Mouse (Mus musculus): Measurements from ENCODE around the gene Cplx3.

The Cplx3 gene

DNA sequence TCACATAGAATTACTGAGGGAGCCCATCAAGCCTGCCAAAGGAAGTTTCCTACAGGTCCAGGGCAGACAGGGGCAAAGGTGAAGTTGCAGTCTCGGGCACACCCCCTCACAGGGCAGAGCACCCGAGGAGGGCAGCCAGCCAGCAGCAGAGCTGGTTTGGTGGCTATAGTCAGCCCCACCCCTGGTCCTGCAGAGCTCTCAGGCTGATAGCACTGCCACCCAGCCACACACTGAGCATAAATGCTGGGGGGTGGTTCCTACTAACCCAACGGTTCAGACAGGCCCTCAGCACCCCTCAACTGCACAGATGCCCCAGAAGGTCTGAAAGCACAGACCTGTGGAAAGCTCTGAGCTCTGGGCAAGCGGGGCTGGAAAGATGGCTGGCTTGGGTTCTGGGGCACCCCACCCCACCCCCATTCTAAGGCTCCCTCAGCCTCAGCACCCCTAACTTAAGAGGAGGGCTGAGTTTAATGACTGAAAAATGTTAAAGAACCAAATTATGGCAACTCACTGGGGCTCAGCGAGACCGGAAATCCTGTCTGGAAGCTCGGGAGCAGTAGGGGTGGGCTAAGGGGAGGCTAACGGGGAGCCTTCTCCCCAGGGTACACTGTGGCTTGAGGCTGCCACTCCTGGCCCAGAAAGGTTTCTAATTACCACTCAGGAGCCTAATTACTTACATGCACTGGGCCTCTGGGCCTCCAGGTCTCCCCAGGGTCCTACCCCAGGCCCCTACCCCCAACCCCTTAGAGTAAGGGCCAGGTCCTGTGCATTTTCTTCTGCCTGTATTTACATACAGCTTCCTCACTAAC is 32.8 kb upstream of the Cplx3 start:
- no peak for ATAC-seq (ENCODE audit: low TSS enrichment)

DNA sequence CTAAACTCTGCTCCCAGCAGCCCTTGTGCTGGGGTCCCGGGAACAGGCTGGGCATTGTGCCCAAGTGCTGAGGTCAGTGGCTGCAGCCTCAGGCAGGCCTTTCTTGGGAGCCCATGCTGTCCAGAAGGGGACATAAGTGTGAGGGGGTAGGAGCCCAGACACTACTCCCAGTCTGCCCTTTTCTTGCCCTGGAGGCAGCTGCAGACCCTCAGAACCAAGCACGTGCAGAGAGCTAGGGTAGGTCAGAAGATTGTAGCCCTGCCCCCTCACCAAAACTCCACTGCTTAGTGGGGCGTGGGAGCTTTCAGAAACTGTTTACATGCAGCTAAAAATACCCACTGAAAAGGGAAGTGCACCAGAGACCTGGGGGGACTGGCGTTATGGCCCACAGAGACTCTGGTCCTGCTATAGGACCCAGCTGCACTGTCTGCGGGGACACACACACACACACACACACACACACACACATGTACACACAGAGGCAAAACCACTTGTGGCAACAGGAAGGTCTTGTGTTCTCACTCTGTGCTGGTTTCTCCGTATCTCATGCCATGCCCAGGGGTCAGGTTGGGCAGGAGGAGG is 31.8 kb upstream of the Cplx3 start:
- ATAC-seq (ENCODE audit: low TSS enrichment): no peak

DNA sequence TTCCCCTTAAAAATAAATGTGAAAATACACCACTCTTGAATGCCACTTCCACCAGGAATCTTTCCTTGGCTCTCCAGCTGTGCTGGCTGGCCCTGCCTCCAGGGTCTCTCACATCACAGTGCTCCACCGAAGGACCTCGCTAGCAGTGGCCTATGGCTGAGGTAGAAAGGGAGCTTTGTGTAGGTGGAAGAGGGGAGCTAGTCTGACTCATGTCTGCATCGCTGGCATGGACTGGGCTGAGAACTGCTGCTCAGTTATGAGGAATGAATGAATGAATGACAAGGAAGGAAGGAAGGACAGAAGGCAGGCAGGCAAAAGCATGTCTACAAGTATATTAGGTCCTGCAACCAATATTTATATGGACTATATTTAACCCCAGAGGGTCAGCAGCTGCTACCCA is 31.2 kb upstream of the Cplx3 start:
- no peak for ATAC-seq (ENCODE audit: low TSS enrichment)

DNA sequence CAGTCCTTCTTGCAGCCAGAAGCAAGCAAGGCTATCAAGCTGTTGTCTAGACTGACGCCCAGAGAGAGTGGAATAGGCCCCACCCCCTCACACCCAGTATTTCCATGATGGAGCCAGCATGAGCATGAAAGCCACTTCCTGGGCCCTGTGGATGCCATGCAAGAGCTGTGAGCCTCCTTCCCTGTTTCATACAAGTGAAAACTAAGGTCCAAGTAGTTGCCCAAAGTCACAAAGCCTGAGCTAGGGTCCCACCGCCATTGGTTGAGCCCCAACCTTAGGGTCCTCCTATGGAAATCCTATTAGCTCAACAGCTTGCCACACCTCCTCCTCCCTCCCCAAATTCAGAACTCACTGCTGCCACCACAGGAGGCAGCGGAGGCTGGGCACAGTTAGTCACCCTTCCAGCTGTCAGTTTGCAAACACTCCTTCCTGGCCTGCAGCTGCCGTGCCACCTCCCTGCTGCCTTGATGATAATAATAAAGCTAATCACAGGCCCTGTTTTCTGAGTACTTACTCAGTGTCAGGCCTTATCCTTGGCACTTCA is 27.5 kb upstream of the Cplx3 start:
- ATAC-seq (ENCODE audit: low TSS enrichment): peak; percentile 72

DNA sequence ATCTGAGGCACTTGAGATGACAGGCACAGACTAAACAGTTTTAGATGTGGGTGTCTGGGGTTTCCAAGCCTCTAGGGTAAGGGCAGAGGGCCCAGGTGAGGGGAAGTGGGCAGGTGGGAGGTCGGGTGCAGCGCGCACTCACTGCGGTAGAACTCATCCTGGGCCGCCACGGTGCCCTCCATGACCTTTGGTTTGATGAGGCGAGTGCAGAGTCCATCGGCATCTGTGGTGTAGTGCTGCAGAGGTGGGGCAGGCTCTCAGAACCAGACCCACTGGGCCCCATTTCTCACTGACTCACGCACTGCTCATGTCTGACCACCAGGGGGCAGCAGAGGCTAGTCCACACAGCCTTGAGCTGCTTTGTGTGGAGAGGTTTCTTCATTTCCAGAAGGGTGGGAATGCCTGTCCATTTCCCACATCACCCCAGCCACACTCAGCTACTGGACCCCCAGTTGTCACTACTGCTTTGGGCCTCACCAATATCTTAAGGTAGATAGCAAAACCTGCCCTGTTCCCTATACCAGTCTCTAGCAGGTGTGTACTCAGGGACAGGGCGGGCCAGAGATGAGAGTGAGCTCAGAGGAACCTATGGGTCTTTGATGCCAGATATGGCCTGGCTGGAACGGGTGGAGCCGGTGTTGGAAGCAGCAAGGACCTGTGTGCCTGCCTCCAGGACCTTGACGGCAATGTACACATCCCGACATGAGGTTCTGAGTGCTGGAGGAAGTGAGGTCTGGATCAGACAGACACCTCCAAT is 23.2 kb upstream of the Cplx3 start:
- ATAC-seq (ENCODE audit: low TSS enrichment): peak; percentile 78; the same call in 1 of the 2 replicates

DNA sequence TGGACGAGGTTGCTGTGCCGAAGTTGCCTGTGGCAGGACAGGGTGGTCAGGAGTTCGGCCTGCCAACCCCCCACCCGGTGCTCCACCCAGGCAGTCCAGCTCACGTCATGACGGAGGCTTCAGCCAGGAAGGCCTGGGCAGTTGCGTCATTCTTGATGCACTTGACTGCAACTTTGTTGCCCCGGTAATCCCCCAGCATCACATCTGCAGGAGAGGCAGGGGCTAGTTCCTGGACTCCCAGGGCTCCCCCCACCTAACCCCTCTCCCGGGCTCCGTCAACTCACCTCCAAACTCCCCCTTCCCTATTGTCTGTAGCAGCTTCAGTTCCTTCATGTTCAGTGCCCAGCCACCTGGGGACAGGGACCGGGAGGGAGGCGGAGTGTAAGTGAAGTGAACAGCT is 22.6 kb upstream of the Cplx3 start:
- ATAC-seq (ENCODE audit: low TSS enrichment): no peak

DNA sequence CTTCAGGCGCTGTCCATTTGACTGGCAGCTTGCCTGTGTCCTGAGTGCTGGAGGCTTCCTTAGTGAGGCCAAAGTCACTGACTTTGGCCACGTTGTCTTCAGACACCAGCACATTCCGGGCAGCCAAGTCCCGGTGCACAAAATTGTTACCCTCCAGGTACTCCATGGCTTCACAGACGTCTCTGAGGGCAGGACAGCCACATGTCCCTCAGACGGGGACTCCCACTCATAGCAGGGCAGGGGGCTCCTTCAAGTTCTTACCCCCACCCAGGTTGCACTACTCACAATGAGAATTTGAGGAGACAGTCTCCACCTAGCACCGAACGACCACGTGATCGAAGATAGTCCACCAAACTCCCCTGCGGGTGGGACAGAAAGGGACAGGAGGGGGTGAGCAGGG is 21.8 kb upstream of the Cplx3 start:
- ATAC-seq (ENCODE audit: low TSS enrichment): no peak

DNA sequence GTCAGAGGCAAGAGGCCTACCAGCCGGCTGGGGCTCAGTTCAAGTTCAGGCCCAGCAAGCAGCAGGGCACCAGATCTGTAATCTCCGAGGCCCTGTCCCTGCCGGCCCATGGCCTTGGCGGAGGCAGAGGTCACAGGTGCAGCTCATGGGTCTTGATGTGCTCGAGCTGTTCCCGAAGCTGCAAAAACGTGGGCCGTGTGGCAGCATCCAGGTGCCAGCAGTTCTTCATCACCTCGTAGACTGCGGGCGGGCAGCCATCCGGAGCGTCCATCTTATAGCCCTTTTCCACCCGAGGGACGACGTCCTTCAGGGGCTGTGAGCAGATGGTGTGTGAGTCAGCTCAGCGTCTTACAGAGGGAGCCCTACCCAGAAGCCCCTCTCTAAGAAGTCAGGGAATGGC is 21.1 kb upstream of the Cplx3 start:
- no peak for ATAC-seq (ENCODE audit: low TSS enrichment)

DNA sequence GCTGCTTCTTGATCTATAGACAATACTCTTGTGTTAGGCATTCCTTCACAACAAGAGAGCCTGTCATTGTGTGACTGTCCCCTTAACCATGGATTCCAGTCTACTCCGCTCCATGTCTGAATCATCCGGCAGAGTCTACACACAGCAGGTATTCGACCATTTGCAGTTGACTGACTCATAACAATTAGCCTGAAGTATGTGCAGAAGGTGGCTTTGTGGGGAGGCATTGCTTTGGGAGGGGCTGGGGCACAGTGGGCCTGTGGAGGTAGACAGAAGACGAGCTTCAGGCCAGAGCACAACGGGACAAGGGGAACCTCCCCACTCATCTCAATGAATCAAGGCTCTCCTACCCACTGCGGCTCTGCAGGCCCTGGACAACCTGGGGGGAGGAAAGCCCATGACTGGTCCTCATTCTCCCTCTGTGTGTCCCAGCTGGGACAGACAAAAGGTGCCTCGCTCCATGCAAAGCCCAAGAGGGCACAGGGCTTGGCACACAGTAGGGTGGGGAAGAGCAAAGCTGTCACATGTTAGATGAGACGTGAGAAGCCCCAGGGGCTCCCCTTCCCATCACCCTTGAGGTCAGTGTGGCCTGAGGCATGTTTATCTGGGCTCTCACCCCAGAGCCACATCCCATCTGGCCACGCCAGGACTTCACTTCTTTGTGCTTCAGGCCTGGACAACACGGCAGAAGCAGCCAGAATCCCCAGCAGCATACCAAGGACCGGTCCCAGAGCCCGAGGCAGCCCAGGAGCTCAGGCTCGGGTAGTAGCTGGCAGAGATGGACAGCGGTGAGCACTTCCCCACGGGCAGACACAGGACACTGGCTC is 19.8 kb upstream of the Cplx3 start:
- ATAC-seq (ENCODE audit: low TSS enrichment): no peak

DNA sequence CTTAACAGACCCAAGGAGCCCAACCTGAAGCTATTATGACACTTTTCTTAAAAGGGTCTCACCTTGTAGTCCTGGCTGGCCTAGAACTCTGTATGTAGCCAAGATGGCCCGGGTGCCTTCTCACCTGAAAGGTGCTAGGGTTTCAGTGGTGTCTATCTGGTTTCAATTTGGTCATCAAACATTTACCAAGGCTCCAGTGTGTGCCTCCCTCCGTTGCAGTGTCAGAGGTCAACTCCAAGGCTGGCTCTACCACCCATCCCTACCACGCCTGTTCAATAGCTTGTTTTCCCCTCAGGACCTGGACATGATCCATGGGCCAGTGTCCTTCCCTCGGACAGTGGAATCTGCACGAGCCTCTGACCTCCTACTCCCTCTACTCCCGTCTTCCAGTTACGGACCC is 18.2 kb upstream of the Cplx3 start:
- ATAC-seq (ENCODE audit: low TSS enrichment): no peak

DNA sequence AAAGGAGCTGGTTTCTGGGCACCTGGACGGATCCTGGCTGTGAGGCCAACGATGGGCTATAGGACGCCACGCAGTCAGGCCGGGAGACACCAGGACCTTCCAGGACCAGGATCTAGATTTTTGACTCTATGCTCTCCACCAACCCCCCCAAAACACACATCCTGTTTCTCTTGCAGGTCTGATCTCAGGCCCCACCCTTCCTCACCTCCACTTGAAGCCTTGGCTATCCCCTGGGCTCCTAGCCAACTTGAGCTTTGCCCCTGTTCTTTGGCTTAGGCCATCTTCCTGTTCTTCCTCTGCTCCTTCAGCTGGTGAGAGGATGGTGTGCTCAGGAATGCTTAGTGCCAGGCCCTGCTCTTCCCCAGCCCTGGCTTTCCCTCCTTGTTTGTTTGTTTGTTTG is 14.6 kb upstream of the Cplx3 start, which contains the start of gene Lman1l:
Gene Lman1l (minus strand): TSS at position 101 of the 400 bp plus-strand sequence.
- ATAC-seq (ENCODE audit: low TSS enrichment): no peak

DNA sequence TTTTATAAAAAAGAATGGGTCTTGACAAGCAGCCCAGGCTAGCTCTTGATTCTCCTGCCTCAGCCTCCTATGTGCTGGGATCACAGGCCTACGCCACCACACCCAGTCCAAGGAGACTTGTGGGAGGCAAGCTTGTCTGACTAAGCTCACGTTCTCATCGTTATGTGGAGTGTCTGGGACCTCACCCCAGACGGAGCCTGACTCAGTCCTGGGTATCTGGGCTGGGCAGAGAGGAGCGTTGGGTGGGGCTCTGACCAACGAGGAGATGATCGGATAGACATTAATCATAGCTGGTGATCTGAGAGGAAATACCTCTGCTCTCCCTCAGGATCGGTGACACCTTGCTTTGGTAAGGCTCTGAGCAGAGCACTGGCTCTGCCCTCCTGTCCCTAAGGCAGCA is 12.8 kb upstream of the Cplx3 start:
- no peak for ATAC-seq (ENCODE audit: low TSS enrichment)

DNA sequence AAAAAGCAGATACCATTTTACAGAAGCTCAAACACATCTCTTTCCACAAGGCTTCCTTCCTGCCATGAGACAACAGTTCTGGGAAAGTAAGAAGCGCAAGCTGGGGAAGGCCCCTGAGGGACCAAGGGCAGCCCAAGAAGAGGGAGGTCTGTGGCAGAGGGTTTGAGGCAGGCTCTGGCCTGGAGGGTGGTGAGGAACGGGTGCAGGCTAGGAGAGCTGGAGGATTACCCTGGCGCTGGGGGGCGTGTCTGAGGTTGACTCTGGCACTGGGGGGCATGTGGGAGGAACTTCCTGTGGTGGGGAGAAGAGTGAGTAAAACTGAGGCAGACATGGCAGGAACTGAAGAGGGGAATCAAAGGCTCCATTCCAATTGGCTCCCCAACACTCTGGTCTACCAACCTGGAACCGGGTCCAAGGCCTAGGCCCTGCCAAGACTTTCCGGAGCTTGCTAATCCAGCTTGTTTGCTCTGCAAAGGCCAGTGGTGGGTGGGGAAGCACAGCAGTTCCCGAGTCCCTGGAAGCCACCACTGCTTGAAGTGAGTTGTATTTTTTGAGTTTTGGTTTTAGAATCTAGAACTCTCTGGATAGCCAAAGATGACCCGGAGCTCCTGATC is 11.6 kb upstream of the Cplx3 start:
- ATAC-seq (ENCODE audit: low TSS enrichment): no peak

DNA sequence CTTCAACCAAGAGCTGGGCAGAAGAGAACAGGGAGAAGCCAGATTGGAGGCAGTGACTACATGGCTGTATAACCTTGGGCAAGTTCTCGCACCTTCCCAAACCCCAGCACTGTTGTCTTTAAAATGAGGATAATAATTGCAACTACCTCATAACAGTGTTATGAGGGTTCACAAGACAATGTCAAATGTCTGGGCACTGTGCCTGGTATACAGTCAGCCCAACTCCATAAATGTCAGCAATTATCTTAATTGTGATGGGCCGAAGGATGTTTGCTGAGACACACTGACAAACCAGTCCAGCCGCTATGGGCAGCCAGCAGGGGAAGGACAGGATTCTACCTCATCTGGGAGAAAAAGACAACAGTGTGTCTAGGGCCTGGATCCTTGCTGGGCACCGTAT is 8.7 kb upstream of the Cplx3 start:
- no peak for ATAC-seq (ENCODE audit: low TSS enrichment)

DNA sequence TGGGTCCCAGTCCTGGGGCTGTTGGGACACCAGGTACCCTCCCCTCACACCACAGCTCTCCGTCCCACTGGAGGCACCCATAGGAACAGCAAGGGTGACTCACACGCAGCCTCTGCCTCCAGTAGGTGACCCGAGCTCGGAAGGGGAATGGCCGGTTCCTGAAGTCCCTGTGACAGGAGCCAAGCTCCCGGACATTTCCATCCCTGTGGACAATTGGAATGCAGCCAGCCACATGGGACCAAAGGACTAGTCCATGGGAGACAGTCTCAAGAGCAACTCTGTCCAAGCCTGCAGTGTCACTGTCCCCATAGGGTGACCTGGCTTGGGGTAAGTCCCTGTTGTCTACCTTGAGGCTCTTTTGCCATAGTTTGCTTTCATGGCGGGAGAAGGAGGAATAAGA is 7.9 kb upstream of the Cplx3 start:
- no peak for ATAC-seq (ENCODE audit: low TSS enrichment)

DNA sequence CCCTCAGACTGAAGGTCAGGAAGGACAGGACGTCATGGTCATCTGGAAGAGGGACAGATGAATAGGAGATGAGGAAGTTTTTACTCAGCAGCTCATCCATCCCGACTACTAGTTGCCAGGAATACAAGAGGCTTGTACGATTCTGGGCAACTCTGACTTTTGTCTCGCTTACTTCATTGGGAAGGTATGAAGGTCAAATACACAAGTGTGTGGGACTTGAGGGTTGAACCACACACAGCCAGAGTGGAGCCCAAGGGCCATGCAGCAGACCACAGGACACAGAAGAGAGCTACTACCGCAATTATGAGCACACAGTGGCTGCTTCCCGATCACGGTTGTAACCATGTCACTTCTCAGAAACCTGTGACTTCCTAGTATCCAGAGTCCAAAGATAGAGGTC is 6.5 kb upstream of the Cplx3 start:
- ATAC-seq (ENCODE audit: low TSS enrichment): no peak

DNA sequence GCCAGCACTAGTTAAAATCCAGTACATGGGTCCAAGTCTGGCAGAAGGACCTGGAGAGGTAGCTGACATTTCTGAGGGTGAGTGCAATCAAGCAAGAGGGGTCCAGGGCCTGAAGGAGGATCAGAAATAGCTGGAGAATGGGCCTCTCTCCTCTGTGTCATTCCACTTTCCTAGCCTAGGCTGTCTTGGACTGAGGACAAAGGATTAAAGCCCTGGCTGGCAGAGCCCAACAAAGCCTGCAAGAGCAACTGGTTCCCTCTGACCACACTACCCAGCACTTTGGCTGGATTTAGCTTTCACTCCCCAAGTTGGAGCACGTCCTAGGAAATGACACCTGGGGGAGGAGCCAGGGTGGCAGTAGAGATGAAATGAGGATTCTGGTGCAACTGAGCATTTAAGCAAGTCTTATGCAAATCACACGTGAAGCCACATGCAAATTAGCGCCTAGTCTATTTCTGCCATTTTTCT is 4.3 kb upstream of the Cplx3 start:
- ATAC-seq (ENCODE audit: low TSS enrichment): peak; percentile 82

DNA sequence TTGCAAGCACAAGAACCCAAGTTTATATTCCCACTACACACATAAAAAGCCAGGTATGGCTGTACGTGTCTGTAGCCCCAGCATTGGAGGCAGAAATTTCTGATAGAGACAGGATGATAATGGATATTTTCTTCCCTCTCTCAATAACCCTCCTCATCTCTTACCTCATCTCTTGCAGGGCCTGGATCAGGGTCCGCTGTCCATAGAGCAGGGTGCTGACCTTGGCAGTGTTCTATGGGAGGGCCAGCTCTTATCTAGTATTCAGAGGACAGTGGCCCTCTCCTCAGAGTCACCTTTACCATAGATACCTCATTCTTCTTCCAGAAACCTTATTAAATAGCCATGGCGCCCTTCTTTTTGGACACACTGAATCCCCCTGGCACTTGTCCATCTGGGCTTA is 3.7 kb upstream of the Cplx3 start:
- ATAC-seq (ENCODE audit: low TSS enrichment): no peak

DNA sequence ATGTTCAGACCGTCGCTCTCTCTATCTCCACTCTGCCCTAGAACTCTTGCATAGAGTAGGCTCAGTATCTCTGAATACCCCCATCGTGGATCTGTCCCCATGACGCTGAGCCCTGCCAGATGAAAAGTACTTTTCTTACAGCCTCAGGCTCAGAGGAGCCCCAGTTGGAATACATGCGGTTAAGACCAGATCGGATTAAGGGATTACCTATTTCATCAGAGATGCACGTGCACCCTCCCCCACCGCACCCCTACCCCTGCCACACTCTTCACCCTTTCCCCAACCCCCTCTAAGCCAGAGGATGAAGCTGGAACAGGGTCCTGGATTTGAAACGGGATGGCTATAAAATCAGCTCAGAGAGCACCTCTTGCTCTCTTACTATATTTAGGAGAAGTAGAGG is 578 bp downstream of the Cplx3 start:
- ATAC-seq (ENCODE audit: low TSS enrichment): no peak

DNA sequence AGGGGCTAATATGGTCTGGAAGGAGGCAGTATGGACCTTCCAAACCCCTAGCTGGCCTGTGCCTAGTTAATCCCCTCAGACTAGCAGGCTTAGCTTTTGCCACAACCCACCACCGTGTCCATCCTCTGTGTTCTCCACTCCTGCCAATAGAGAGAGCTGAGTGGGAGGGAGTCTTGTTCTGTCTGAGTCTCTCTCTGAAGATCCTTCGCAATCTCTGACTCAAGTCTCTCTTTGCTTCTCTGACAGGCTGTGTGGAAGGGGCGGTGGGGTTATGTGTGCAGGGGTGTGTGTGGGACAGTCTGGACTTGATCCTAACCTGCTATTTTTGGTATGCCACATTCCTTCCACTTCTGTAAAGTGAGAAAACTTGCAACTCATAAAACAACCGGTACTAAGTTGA is 1.2 kb downstream of the Cplx3 start:
- ATAC-seq (ENCODE audit: low TSS enrichment): peak; percentile 66; the same call in 1 of the 2 replicates

DNA sequence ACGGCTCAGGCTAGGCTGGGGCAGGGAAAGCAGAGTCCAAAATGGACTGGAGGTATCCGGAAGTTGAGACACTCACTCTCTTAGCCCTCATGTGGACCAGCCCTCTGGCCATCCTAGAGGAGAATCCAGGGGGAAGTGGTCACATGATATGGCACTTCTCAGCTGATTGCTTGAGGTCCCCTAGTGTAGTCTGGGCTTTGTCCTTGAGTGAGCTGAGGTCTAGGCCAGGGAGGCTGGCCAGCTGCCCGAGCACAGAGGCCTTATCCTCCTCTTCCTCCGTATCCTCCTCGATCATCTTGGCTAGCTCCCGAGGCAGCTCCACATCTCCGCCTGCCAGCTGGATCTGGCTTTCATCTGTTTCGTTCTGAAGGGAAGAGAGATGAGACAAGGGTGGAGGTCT is 4.0 kb downstream of the Cplx3 start:
- no peak for ATAC-seq (ENCODE audit: low TSS enrichment)

Data from frontal cortex, adult (tissue).